8 mouse cellular contexts compared by ENCODE assay signal in the genomic region with DNA sequence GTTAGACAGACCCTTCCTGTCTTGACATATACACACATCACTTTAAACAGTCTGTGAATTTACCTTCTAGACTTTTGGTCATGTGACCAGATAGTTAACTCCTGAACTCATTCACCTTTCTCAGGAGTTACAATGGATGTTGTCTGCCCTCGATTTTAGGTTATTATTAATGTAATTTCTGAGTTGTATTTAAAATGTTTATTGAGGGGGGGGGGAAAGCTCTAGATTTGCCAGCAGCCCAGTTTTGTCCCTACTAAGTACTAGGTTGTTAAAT. TPM values are rescaled to one million over a fixed set of nuclear protein-coding genes. Genes with fewer than 3 reads are reported as not detected.
A peak's percentile ranks its signal among the peaks of the same experiment; 100 is the strongest.
DNase-seq lines count a peak whose midpoint lies in the region; ATAC-seq and TF ChIP-seq lines count a peak whose summit lies in the region.

No protein-coding gene starts in this region.

- H3K4me3 ChIP-seq in lung, embryonic 14.5 days (ENCODE audit: low read depth, low read length): peak overlapping the region; percentile 84
- H3K4me3 ChIP-seq in embryonic fibroblast, embryonic 13.5 days (ENCODE audit: insufficient read depth, low read length): peak overlapping the region; percentile 93
- peak overlapping the region; percentile 59 for H3K4me3 ChIP-seq in limb, embryonic 11.5 days (ENCODE audit: low read depth, low read length)
- H3K4me3 ChIP-seq in neural tube, embryonic 15.5 days (replicated peaks): peak overlapping the region; percentile 56

- no peak; the same call in 1 of the 2 replicates for ATAC-seq in lung, embryonic 14.5 days (ENCODE audit: insufficient read depth)
- ATAC-seq in limb, embryonic 11.5 days (ENCODE audit: insufficient number of reproducible peaks, low FRiP score, low TSS enrichment, low read depth): no peak
- no peak for ATAC-seq in neural tube, embryonic 15.5 days (ENCODE audit: low FRiP score)

- no peak overlapping the region for H3K27ac ChIP-seq in lung, embryonic 14.5 days (ENCODE audit: low read depth)
- no peak overlapping the region for H3K27ac ChIP-seq in embryonic fibroblast, embryonic 13.5 days (ENCODE audit: insufficient read depth, low read length)
- peak overlapping the region; percentile 81; the same call in 1 of the 2 replicates for H3K27ac ChIP-seq in limb, embryonic 11.5 days (replicated peaks; ENCODE audit: low read depth, low read length)
- no peak overlapping the region for H3K27ac ChIP-seq in neural tube, embryonic 15.5 days (replicated peaks)

- peak overlapping the region; percentile 55 for H3K4me2 ChIP-seq in lung, embryonic 14.5 days
- H3K4me2 ChIP-seq in limb, embryonic 11.5 days (ENCODE audit: low read depth, severe bottlenecking): peak overlapping the region; percentile 65
- H3K4me2 ChIP-seq in neural tube, embryonic 15.5 days: peak overlapping the region; percentile 69

- no peak for TF ChIP-seq POLR2A in embryonic fibroblast, embryonic 13.5 days (IDR thresholded peaks at IDR 0.05; ENCODE audit: low read depth, low read length)

- no peaks in the 10 kb centered on the region for H3K9me3 ChIP-seq in lung, embryonic 14.5 days (ENCODE audit: low read depth, low read length)
- no peaks in the 10 kb centered on the region for H3K9me3 ChIP-seq in limb, embryonic 11.5 days (ENCODE audit: control insufficient read depth, low read length)
- H3K9me3 ChIP-seq in neural tube, embryonic 15.5 days (replicated peaks): no peaks in the 10 kb centered on the region

- no peak for TF ChIP-seq CTCF in lung, embryonic 14.5 days (IDR thresholded peaks at IDR 0.05; ENCODE audit: low read depth)
- TF ChIP-seq CTCF in embryonic fibroblast, embryonic 13.5 days (IDR thresholded peaks at IDR 0.05; ENCODE audit: borderline replicate concordance, insufficient read depth, low read length): no peak

- no peaks in the 10 kb centered on the region for H3K36me3 ChIP-seq in lung, embryonic 14.5 days (ENCODE audit: insufficient read depth)
- H3K36me3 ChIP-seq in limb, embryonic 11.5 days (ENCODE audit: control insufficient read depth, insufficient read depth, low read length): no peaks in the 10 kb centered on the region
- no peaks in the 10 kb centered on the region for H3K36me3 ChIP-seq in neural tube, embryonic 15.5 days

- no peak for DNase-seq in lung, embryonic 14.5 days
- DNase-seq in lung, adult 18-20 months: no peak
- no peak for DNase-seq in limb, embryonic 11.5 days (ENCODE audit: low spot score)
- no peak for DNase-seq in ovary, postnatal 36 days (ENCODE audit: low spot score)
- no peak for DNase-seq in frontal cortex, adult 2 months (ENCODE audit: extremely low spot score in 1 of 2, low spot score in 1 of 2)
- no peak for DNase-seq in spleen, postnatal 4 days (ENCODE audit: low spot score in 2 of 2)

- 10% methylated on average over 1 of the region's 1 CpGs for WGBS in lung, embryonic 14.5 days
- WGBS in limb, embryonic 11.5 days: 5% methylated on average over 1 of the region's 1 CpGs
- WGBS in neural tube, embryonic 15.5 days: 13% methylated on average over 1 of the region's 1 CpGs

- peak overlapping the region; percentile 82 for H3K9ac ChIP-seq in lung, embryonic 14.5 days
- peak overlapping the region; percentile 72 for H3K9ac ChIP-seq in limb, embryonic 11.5 days (ENCODE audit: low read length)
- peak overlapping the region; percentile 57 for H3K9ac ChIP-seq in neural tube, embryonic 15.5 days (replicated peaks)

- peaks cover 3% of the 10 kb centered on the region; the same call in 1 of the 2 replicates for H3K4me1 ChIP-seq in lung, embryonic 14.5 days (ENCODE audit: insufficient read depth)
- H3K4me1 ChIP-seq in embryonic fibroblast, embryonic 13.5 days (ENCODE audit: control insufficient read depth, insufficient read depth, low read length): no peaks in the 10 kb centered on the region
- no peaks in the 10 kb centered on the region for H3K4me1 ChIP-seq in limb, embryonic 11.5 days (ENCODE audit: control insufficient read depth, insufficient read depth, low read length)
- H3K4me1 ChIP-seq in neural tube, embryonic 15.5 days: peaks cover 24% of the 10 kb centered on the region

- peaks cover 33% of the 10 kb centered on the region for H3K27me3 ChIP-seq in lung, embryonic 14.5 days (ENCODE audit: insufficient read depth, low read length)
- no peaks in the 10 kb centered on the region for H3K27me3 ChIP-seq in limb, embryonic 11.5 days (ENCODE audit: control insufficient read depth, insufficient read depth, low read length)
- H3K27me3 ChIP-seq in neural tube, embryonic 15.5 days (replicated peaks): peaks cover 16% of the 10 kb centered on the region

RNA-seq across cellular contexts. Expression of a gene that starts 4.7 kb away (rescaled TPM):
- polyA plus RNA-seq in lung, embryonic 14.5 days (2014; fragmentation: Nextera tagmentation; extraction: Ambion mirVana): 0.26 and 2.0 TPM in 2 replicates
- 22.3 and 46.0 TPM in 2 replicates for polyA plus RNA-seq in embryonic fibroblast, embryonic 13.5 days (2011; ENCODE audit: insufficient read length, low read depth, missing spikeins)
- 144 and 163 TPM in 2 replicates for polyA plus RNA-seq in limb, embryonic 11.5 days (2014; fragmentation: Nextera tagmentation; extraction: Ambion mirVana)
- polyA plus RNA-seq in neural tube, embryonic 15.5 days (2015; fragmentation: Nextera tagmentation; extraction: Ambion mirVana): 8.5 and 13.2 TPM in 2 replicates
- polyA plus RNA-seq in frontal cortex, adult 2 months (2012; rRNA removed): 0.06 TPM in 1 of 2 replicates, not detected in the other

RNA-seq across cellular contexts. Expression of a gene that starts 5.0 kb away (rescaled TPM):
- 38.1 and 38.9 TPM in 2 replicates for polyA plus RNA-seq in lung, embryonic 14.5 days (2014; fragmentation: Nextera tagmentation; extraction: Ambion mirVana)
- polyA plus RNA-seq in embryonic fibroblast, embryonic 13.5 days (2011; ENCODE audit: insufficient read length, low read depth, missing spikeins): 36.5 and 44.9 TPM in 2 replicates
- polyA plus RNA-seq in limb, embryonic 11.5 days (2014; fragmentation: Nextera tagmentation; extraction: Ambion mirVana): 62.7 and 64.9 TPM in 2 replicates
- 26.7 and 29.9 TPM in 2 replicates for polyA plus RNA-seq in neural tube, embryonic 15.5 days (2015; fragmentation: Nextera tagmentation; extraction: Ambion mirVana)
- polyA plus RNA-seq in frontal cortex, adult 2 months (2012; rRNA removed): 22.2 and 24.0 TPM in 2 replicates
